Mouse (Mus musculus): ENCODE measurements around the gene Plxnd1. TPM values are rescaled to one million over a fixed set of nuclear protein-coding genes. Genes with fewer than 3 reads are reported as not detected.
A peak's percentile ranks its signal among the peaks of the same experiment; 100 is the strongest.

Plxnd1 gene
- polyA plus RNA-seq, 1 experiment from 2014 or later = 19.7 TPM

DNA sequence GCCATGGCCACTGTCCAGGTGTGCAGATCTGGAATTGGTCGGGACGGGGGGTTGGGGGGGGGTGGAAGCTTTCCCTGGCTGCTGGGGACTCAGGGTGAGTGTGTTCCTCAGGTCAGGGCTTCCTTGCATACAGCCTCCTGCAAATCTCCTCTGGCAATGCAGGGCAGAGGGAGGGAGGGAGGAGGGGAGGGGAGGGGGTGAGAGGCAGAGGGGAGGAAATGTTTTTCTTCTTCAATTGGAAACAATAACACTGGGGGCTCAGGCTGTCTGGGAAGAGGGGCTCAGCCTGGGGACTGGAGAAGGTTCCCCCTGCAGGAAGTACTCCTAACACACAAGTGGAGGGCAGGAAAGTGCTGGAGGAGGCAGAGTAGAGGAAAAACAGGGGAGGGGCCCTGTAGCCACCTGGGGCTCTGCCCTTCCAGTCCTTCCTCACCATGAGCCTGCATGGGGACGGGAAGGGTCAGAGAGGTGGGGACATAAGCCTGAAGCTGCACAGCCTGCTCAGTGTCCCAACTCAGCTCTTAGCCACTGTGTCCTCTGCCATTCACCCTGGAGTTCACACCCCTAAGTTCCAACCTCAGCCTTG lies 3.0 kb upstream of the Plxnd1 start:
- H3K4me2 ChIP-seq = no peak overlapping the region
- H3K9me3 ChIP-seq (replicated peaks) = no peaks in the 10 kb centered on the region
- ATAC-seq = no peak
- H3K4me1 ChIP-seq = peaks cover 16% of the 10 kb centered on the region
- peaks cover 27% of the 10 kb centered on the region for H3K27me3 ChIP-seq
- H3K9ac ChIP-seq = no peak overlapping the region
- H3K27ac ChIP-seq = no peak overlapping the region
- no peak overlapping the region for H3K4me3 ChIP-seq
- 26% methylated on average over 3 of the region's 3 CpGs for WGBS
- no peaks in the 10 kb centered on the region for H3K36me3 ChIP-seq (ENCODE audit: poor library complexity, severe bottlenecking)

DNA sequence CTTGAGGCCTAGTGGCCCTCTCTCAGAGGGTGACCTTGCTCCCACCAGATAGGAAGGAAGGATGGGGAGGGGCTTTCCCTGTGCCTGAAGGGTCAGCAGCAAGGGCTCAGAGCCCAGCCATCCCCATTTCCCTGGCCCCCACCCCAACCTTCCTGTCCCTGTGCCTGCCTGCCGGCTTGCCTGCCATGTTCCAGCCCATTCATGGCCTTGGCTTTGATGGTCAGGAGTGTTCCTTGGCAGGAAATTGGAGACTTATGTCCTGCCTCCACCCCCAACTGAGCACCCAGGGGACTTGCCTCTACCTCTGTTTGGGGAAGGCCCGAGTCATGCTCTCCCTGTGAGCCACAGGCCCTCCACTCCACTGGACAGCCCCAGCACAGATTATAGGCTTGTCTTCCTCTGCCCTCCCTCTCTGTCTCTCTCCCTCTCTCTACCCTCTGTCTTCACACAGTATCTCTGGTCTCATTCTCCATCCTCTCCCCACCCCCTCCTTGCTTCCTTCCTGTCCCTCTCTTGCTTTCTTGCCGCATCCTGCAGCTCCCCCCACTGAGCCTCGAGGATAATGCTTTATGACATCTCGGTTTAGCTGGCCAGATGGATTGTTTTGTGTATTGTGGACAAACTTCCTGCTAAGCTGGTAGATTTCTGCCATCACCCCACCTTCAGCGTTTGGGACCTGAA lies 1.5 kb upstream of the Plxnd1 start:
- Histone ChIP-seq H3K4me2 (no peak overlapping the region), H3K9me3 (replicated peaks) (no peaks in the 10 kb centered on the region), H3K27ac (no peak overlapping the region), H3K36me3 (ENCODE audit: poor library complexity, severe bottlenecking) (no peaks in the 10 kb centered on the region), H3K27me3 (peaks cover 42% of the 10 kb centered on the region), H3K4me3 (no peak overlapping the region), H3K9ac (no peak overlapping the region), H3K4me1 (peaks cover 23% of the 10 kb centered on the region)
- no peak for ATAC-seq
- 39% methylated on average over 6 of the region's 6 CpGs for WGBS

DNA sequence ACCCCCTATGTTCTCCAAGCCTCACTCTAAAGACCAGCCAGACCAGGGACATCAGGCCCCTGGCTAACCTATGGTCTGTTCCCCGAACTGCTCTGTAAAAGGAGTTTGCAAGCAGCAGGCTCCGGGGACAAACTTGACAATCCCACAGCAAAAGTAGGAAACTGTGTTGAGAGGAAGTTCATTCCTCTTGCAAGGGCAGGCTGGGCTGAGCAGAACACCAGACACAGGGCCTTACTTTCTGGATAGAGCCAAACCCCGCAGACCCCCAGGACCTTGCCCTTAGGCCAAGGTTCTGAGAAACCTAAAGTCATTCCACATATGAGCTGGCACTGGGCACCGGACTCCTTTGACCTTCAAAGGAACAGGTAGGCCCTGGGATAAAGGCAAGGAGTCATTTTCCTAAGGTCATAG lies 731 bp upstream of the Plxnd1 start:
- H3K27ac ChIP-seq = no peak overlapping the region
- peaks cover 29% of the 10 kb centered on the region for H3K4me1 ChIP-seq
- H3K9me3 ChIP-seq (replicated peaks) = no peaks in the 10 kb centered on the region
- no peak for ATAC-seq
- WGBS = 62% methylated on average over 4 of the region's 4 CpGs
- H3K4me2 ChIP-seq = peak overlapping the region; percentile 85
- no peaks in the 10 kb centered on the region for H3K36me3 ChIP-seq (ENCODE audit: poor library complexity, severe bottlenecking)
- H3K9ac ChIP-seq = no peak overlapping the region
- H3K4me3 ChIP-seq = no peak overlapping the region
- H3K27me3 ChIP-seq = peaks cover 50% of the 10 kb centered on the region

DNA sequence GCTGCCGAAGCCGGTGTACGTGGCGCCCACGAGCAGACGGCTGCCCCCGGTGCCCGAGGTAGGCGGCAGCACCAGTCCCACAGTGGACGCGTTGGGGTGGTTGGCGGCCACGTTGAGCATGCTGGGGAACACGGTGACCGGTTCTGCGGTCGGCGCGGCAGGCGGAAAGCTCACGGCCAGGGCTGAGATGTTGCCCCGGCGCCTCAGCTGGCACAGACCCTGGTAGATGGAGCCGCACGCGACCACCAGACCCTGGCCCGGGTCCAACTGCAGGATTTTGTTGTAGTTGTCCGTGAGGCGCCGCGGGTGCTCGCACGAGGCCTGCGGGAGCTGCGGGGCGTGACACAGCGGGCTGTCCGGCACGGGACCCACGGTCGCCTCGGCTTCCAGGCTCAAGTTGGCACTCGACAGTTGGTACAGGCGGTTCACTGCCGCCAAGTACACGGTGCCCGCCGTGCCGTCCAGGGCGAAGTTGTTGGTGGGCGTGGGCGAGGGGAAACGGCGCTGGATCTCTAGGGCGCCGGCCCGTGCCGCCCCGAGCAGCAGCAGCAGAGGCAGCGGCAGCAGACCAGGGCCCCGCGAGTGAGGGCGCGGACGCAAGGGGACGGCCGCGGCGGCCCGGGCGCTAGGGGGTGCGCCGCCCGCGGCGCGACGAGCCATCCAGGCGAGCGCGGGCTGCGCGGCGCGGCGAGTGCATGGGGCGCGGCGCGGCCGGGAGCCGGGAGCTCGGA lies 494 bp downstream of the Plxnd1 start:
- peak overlapping the region; percentile 3; the same call in 1 of the 2 replicates for H3K27ac ChIP-seq
- peaks cover 29% of the 10 kb centered on the region for H3K4me1 ChIP-seq
- ATAC-seq = no peak
- WGBS = 1% methylated on average over 89 of the region's 93 CpGs
- peak overlapping the region; percentile 63 for H3K9ac ChIP-seq
- peak overlapping the region; percentile 56 for H3K4me3 ChIP-seq
- peaks cover 51% of the 10 kb centered on the region for H3K27me3 ChIP-seq
- H3K36me3 ChIP-seq (ENCODE audit: poor library complexity, severe bottlenecking) = no peaks in the 10 kb centered on the region
- peak overlapping the region; percentile 85 for H3K4me2 ChIP-seq
- no peaks in the 10 kb centered on the region for H3K9me3 ChIP-seq (replicated peaks)

DNA sequence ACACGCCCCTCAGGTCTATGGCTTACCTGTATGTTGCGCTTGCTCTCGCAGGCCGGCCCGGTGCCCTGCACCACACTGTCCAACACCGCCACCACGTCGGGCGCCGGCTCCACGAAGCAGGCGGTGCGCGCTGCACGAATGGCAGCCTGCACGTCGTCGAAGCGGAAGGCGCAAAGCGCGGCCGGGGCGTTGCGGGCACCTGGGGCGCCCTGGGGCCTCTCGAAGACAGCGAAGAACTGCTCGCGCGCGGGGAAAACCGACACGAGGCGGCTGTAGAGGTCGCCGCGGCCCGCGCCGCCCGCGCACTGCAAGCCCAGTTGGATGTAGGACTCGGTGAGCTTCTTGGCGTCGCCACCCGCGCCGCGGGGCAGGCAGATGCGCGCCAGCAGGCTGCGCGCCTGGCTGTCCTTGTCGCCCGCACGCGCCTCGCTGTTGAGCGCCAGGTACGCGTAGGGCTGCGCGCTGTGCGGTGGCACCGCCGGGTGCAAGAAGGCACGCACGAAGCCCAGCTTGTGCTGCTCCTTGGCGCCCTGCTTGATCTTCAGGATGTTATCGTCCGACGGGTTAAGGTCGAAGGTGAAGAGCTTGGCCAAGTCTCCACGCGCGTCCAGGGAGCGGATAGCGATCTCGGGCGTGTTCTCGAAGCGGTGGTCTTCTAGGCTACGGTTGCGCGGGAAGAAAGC lies 1.2 kb downstream of the Plxnd1 start:
- Histone ChIP-seq H3K27me3 (peaks cover 51% of the 10 kb centered on the region), H3K4me3 (peak overlapping the region; percentile 56), H3K36me3 (ENCODE audit: poor library complexity, severe bottlenecking) (no peaks in the 10 kb centered on the region), H3K4me1 (peaks cover 29% of the 10 kb centered on the region), H3K27ac (peak overlapping the region; percentile 45), H3K4me2 (peak overlapping the region; percentile 85), H3K9ac (peak overlapping the region; percentile 63), H3K9me3 (replicated peaks) (no peaks in the 10 kb centered on the region)
- WGBS = 2% methylated on average over 77 of the region's 86 CpGs
- ATAC-seq = peak; percentile 36

DNA sequence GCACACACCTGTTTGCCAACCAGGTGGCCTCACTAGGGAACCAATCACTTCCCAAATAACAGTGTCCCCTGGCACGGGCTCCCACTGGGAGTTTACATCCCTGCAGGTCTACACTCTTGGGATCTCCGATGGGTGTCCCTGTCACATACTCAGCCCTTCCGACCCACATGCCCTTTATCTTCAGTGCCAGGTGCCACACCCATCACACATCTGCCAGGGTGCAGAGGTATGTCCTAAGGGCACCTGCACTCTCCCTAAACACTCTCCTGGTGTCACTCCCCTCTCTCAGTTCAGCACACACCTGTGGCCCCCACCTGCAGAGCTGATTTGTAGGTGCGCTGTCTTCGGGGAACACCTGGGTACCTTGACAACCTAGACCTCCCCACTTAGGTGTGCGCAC lies 1.8 kb downstream of the Plxnd1 start:
- H3K27ac ChIP-seq = no peak overlapping the region
- no peaks in the 10 kb centered on the region for H3K36me3 ChIP-seq (ENCODE audit: poor library complexity, severe bottlenecking)
- peaks cover 29% of the 10 kb centered on the region for H3K4me1 ChIP-seq
- ATAC-seq = no peak
- H3K4me2 ChIP-seq = peak overlapping the region; percentile 85
- H3K9me3 ChIP-seq (replicated peaks) = no peaks in the 10 kb centered on the region
- peaks cover 51% of the 10 kb centered on the region for H3K27me3 ChIP-seq
- WGBS = 44% methylated on average over 6 of the region's 6 CpGs
- peak overlapping the region; percentile 56 for H3K4me3 ChIP-seq
- H3K9ac ChIP-seq = peak overlapping the region; percentile 63

DNA sequence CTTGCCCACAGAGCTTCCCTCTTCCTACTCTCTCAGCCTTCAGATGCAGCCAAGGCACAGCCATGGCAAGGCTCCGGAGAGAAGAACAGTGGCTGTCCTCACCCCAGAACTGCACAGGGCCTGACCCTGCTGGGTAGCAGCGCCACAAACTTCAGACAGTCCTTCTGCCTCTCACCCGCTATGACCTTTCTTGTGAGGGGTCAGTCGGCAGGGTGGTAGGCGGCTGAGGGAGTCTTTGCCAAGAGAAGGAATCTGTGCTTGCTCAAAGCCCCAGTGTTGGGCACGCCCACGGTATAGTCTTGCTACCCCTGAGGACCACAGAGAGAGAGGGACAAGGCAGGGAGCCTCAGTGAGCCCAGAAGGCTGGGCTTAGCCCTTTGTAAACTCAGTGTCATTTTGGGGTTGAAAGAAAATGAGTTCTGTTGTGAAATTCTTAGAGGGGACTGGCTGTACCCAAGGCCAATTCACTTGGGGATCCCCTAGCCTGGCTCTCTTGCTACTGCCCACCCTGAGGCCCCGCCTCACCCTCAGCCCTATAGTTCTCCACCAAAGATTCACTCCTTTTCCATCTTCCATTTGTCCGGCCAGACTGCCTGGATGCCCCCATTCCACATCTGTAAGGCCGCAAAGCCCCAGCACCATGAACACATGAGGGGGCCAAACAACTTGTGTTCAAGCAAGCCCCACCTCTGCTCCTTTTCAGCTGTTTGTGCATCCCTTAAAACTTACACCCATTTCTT lies 2.8 kb downstream of the Plxnd1 start:
- H3K9me3 ChIP-seq (replicated peaks) = no peaks in the 10 kb centered on the region
- peak overlapping the region; percentile 85 for H3K4me2 ChIP-seq
- H3K4me3 ChIP-seq = peak overlapping the region; percentile 56
- WGBS = 28% methylated on average over 10 of the region's 10 CpGs
- H3K36me3 ChIP-seq (ENCODE audit: poor library complexity, severe bottlenecking) = no peaks in the 10 kb centered on the region
- H3K27ac ChIP-seq = no peak overlapping the region
- H3K4me1 ChIP-seq = peaks cover 37% of the 10 kb centered on the region
- peak overlapping the region; percentile 39 for H3K9ac ChIP-seq
- peaks cover 51% of the 10 kb centered on the region for H3K27me3 ChIP-seq
- no peak for ATAC-seq

DNA sequence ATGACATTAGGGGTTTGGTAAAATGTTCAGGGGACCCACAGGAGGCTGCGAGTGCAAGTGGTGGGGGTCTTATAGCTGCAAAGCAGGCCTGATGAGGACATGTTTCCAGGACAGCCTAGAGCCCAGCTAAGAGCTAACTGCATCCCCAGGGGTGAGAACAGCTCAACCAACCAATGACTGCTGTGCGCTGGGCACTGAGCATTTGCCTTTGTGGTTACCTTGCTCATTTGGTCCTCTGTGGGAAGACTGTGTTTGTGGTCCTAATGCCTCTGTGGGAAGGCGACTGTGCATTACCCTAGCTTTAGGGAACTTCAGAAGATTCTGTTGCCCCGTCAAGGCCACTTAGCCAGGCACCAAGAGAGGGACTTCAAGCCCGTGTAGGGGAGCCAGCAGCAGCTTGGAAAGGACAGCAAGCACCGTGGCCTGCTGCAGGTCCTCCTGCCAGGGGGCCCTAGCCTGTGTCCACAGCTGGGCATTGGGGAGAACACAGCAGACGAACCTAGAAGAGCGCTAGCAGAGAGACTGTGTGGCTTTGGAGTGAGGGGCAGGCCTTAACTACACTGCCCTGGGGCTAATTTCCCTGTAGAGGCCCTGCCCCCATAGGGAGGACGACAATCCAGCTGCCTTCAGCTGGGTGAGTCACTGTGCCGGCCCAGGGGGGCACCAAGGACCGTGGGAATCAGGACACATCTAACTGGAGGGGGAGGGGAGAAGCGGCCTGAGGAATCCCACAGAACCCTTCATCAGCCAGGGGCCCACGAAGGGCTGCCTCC lies 3.5 kb downstream of the Plxnd1 start:
- H3K27me3 ChIP-seq = peaks cover 50% of the 10 kb centered on the region
- 30% methylated on average over 12 of the region's 13 CpGs for WGBS
- H3K27ac ChIP-seq = no peak overlapping the region

DNA sequence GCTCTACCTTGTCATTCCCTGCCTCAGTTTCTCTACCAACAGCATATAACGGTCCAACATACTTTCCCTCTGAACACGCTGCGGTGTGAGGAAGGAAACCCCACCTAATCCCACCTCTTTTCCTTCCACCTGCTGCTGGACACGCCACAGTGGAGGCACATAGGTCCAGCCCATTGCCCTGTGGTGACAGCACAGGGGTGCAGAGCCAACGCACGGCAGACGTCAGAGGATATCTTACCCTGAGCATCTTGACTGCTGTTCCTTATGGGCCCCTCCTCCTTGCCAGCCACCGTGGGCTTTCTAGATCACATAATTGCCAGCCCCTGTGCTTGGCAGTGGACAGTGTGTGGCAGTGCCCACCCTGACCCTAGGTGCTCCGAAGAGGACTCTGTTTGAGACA lies 4.3 kb downstream of the Plxnd1 start:
- no peak for ATAC-seq
- WGBS = 77% methylated on average over 9 of the region's 9 CpGs
- H3K27me3 ChIP-seq = peaks cover 42% of the 10 kb centered on the region
- H3K27ac ChIP-seq = no peak overlapping the region
- no peaks in the 10 kb centered on the region for H3K9me3 ChIP-seq (replicated peaks)
- peak overlapping the region; percentile 85 for H3K4me2 ChIP-seq
- H3K9ac ChIP-seq = no peak overlapping the region
- H3K4me1 ChIP-seq = peaks cover 50% of the 10 kb centered on the region
- H3K4me3 ChIP-seq = 0 out of 2 replicates have a peak overlapping the region, but pooled peaks have one; percentile 56
- H3K36me3 ChIP-seq (ENCODE audit: poor library complexity, severe bottlenecking) = no peaks in the 10 kb centered on the region

More for the DNA sequence above, 3.5 kb downstream of the Plxnd1 start:
- Histone ChIP-seq H3K4me1 (peaks cover 44% of the 10 kb centered on the region), H3K4me2 (peak overlapping the region; percentile 85), H3K36me3 (ENCODE audit: poor library complexity, severe bottlenecking) (no peaks in the 10 kb centered on the region), H3K4me3 (peak overlapping the region; percentile 56), H3K9ac (peak overlapping the region; percentile 39; the same call in 1 of the 2 replicates), H3K9me3 (replicated peaks) (no peaks in the 10 kb centered on the region)
- ATAC-seq = no peak

DNA sequence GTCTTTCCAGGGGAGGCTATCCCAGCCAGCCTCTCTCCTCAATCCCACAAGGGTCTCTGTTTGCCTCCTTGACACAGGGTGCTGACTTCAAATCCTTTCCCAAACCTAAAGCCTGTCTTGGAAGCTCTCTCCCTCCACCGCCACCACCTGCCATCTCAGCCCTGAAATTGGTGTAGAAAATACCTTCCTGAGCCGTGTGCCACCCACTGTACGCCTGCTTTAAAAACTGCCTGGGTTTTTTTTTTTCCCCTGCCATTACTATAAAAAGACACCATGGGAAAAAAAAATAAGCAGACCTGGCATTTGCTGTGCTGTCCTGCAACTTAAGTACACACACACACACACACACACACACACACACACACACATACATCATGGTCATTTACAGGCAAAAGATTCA lies 4.7 kb downstream of the Plxnd1 start:
- H3K9me3 ChIP-seq (replicated peaks) = no peaks in the 10 kb centered on the region
- H3K27me3 ChIP-seq = peaks cover 42% of the 10 kb centered on the region
- H3K9ac ChIP-seq = no peak overlapping the region
- H3K36me3 ChIP-seq (ENCODE audit: poor library complexity, severe bottlenecking) = no peaks in the 10 kb centered on the region
- H3K4me1 ChIP-seq = peaks cover 54% of the 10 kb centered on the region
- H3K4me3 ChIP-seq = no peak overlapping the region
- ATAC-seq = no peak
- WGBS = 76% methylated on average over 3 of the region's 3 CpGs
- no peak overlapping the region for H3K27ac ChIP-seq
- H3K4me2 ChIP-seq = peak overlapping the region; percentile 85

DNA sequence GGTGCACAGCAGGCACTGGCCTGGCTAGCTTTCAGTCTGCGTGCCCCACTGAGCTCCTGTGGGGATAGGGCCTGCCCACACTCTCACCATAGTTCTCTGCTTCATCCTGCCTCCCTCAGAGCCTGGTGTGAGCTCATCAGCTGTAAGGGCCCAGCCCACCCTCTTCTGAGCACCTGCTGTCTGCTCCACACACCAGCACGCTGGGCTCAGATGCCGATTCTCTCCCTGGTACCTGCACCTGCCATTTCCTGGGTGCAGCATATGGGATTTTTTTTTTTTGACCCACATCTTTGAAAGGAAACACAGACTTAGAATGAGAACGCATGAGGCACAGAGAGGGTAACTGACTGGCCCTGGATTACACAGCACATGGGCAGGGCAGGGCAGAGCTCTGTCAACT lies 5.2 kb downstream of the Plxnd1 start:
- no peak for ATAC-seq
- H3K36me3 ChIP-seq (ENCODE audit: poor library complexity, severe bottlenecking) = no peaks in the 10 kb centered on the region
- H3K9ac ChIP-seq = no peak overlapping the region
- peak overlapping the region; percentile 14; the same call in 1 of the 2 replicates for H3K4me3 ChIP-seq
- no peaks in the 10 kb centered on the region for H3K9me3 ChIP-seq (replicated peaks)
- H3K4me2 ChIP-seq = peak overlapping the region; percentile 85
- H3K4me1 ChIP-seq = peaks cover 58% of the 10 kb centered on the region
- H3K27me3 ChIP-seq = peaks cover 42% of the 10 kb centered on the region
- 53% methylated on average over 4 of the region's 4 CpGs for WGBS
- 0 out of 2 replicates have a peak overlapping the region, but pooled peaks have one; percentile 15 for H3K27ac ChIP-seq
